Mouse (Mus musculus): ENCODE data around the gene Hoxc5.

GRCm38 (mm10) chr15:102976631-102977422 is 9.6 kb downstream of the Hoxc5 start:
- TF ChIP-seq CTCF (IDR thresholded peaks at IDR 0.05; ENCODE audit: borderline replicate concordance, insufficient read depth, low read length), result no peak
- TF ChIP-seq POLR2A (IDR thresholded peaks at IDR 0.05; ENCODE audit: low read depth, low read length), result no peak
